Mouse (Mus musculus): ENCODE measurements at regions not wholly inside any gene's neighbourhood (a gene's known extent, or its start where the extent isn't known, plus 50 kb on each side); places are given as distances from the start of the nearest gene placed in this dataset.

- TF ChIP-seq POLR2A (IDR thresholded peaks at IDR 0.05; ENCODE audit: borderline replicate concordance, low read depth, low read length): no peak
- no peak for TF ChIP-seq CTCF (IDR thresholded peaks at IDR 0.05; ENCODE audit: low read depth, low read length)
These were observed 183.0 kb upstream of the Slc30a5 start for GRCm38 (mm10) chr13:101016181-101016580.

All from bone marrow macrophage, adult 2 months (primary cell).